Mouse (Mus musculus): Measurements from ENCODE around the gene F11r.
"Not testable (repeated sequence)": the region's sequence is repeated elsewhere in the genome, so short reads cannot be mapped to it uniquely, and the experiment has no call there.

Gene F11r

DNA sequence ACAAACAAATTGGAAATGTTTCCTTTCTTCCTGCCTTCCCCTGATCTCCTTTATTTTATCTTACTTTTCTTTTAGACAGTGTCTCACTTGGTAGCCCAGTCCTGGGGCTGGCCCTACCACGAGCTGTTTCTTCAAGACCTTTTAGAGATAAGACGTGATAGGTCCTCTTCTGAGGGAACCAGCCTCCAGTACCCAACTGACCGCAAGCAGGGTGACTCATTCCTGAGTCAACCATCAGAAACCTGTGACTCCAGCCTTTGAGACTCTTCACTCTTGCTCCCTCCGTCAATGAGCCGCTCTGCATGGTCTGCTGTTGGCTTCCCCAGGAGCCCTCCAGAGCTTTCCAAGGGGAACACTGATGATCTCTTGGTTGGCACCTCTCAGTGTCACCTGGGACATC lies 33.6 kb downstream of the F11r start:
- no peak for DNase-seq (ENCODE audit: low read depth)

DNA sequence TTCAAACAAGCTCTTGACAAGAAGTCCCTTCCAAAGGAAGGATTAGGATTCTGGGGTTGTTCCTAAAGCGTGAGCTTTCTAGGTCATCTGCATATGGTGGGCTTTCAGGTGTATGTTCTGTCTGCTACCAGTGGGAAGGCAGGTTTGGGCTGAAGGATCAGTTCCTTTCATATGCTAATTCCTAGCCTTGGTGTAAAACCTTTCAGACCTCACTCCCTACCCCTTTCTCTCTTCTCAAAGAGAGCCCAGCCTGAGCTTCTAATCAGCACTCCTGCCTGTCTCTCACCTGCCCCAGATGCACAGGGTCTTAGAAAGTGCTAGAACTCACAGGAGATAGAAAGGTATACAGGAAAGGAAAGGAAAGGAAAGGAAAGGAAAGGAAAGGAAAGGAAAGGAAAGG lies 34.1 kb downstream of the F11r start:
- no peak for DNase-seq (ENCODE audit: low read depth)

DNA sequence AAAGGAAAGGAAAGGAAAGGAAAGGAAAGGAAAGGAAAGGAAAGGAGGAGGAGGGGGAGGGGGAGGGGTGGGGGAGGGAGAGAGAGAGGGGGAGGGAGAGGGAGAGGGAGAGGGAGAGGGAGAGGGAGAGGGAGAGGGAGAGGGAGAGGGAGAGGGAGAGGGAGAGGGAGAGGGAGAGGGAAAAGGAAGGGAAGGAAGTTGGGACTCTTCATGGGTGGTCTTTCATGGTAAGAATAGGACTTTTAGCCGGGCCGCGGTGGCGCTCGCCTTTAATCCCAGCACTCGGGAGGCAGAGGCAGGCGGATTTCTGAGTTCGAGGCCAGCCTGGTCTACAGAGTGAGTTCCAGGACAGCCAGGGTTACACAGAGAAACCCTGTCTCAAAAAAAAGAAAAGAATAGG lies 34.6 kb downstream of the F11r start:
- DNase-seq (ENCODE audit: low read depth), result not testable (repeated sequence)

DNA sequence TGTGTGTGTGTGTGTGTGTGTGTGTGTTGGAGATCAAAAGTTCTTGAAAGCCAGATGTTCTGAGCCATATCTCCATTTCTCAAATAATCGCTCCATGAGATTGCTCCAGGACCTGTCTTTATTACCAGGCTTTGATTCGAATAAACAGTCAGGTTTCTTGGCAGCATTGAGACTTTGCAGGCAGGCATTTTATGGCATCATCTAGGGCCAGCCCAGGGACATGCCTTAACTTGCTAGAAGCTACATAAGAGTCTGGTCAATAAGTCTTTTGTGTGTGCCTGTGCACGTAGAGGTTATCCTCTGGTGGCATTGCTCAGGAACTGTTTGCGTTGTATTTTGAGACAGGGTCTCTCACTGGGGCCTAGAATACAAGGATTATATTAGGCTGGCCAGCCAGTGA lies 36.2 kb downstream of the F11r start:
- no peak for DNase-seq (ENCODE audit: low read depth)

DNA sequence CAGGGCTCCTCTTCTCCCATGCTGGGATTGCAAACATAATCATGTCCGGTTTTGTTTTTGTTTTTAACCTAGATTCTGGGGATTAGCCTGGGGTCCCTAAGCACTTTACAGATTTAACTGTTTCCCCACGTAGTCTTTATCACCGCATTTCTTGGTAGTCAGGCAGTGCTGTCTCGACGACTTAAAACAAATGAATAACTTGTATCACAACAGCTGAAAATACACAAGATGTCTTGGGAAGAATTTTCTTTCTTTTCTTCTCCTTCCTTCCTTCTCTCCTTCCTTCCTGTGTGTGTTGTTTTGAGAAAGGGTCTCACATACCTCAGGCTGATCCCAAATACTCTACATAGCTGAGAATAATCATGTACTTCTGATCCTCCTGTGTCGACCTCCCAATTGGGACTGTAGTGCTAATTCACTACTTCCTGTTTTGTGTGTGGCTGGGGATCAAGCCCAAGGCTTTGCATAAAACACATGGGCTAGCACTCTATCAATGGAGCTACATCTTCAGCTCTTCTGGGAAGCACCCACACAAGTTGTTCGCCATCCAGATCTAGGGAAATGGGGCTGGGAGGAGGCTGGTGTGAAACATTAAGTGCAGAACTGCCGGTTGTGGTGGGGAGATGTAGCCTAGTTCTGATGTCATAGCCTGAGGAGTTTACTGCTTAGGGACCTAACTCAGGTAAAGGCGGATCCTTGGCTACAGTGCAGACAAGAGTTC lies 36.7 kb downstream of the F11r start:
- no peak for DNase-seq (ENCODE audit: low read depth)

DNA sequence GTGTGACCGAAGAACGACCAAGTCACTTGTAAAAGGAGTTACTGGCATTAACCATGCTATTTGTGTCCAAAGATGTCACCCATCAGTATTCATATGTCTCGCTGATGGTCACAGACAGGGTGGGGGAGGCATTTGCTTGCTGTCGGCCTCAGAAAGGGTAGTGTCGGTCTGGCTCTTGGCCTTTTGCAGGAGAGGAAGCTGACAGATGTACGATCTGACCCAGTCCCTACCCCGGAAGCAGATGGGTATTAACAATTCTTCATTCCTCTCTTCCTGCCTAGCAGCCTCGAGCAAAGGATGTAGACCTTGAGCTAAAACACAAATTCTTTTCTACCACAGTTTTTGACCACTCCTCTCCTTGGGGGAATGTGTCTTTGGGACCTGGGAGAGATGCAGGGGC lies 39.8 kb downstream of the F11r start:
- no peak for DNase-seq (ENCODE audit: low read depth)

DNA sequence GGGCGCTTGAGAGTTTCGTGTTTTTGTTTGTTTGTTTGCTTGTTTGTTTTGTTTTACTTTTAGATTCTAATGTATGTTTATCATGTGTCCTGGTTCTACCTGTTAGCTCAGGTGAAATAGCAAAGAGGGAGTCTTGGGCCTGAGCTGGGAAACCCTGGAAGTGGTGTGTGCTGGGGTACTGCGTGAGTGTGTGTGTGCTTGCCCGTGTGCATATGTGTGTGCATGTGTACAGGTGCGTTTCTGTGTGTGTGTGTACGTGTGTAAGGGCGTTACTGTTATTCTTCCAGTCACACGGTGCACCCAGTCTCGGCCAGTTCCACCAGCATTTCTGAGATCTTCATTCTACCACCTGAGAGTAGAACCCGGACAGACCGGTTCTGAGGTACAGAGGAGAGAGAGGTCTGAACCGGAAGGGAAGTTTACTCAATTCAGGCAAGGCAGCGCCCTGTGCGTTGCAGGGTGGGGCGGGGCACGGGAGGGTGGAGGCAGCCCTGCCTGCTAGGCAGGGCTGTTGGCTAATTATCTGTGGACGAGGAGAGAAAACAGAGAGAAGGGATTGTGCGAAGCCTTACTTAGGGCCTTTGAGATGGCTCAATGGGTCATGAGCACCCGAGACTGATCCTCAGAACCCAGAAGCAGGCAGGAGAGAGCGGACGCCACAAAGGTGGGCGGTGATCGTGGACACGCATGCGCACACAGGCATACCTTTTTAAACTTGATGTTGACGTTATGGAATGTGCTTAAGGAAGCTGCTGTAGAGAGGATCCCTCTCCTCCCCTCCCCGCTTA lies 40.6 kb downstream of the F11r start:
- DNase-seq (ENCODE audit: low read depth), result peak; percentile 36

DNA sequence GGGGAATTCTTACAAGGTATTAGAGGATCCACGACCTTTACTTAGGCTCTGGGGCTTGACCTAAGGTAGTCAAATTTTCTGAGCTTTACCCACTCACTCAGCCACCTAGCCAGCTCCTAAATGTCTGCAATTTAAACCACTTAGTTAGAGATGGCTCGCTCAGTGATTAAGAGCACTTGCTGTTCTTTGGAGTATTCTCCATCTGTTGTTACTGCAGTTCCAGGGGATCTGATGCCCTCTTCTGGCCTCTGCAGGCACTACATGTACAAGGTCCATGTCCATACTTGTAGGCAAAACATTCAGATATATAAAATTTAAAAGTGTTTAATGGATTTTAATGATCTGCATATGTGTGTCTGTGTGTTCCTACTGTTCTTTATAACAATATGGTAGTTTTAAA lies 41.6 kb downstream of the F11r start:
- DNase-seq (ENCODE audit: low read depth), result peak; percentile 33

DNA sequence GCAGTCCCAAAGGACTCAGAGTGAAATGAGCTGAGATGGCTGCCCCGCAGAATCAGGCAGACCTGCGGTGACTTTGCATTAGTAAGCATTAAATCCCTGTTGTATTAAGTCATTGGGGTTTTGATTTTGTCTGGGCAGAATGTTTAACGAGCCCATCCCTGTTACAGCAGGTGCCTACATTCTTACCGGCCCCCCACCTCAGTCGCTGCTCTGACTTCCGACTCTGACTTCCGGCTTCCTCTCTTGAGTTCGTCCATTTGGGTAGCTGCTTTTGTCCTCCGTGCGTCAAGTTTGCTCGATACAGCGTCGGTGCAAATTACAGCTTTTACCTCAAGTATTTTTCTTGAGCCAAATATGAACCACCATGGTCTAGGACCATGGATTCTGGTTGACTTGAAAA lies 56.9 kb downstream of the F11r start:
- no peak for DNase-seq (ENCODE audit: low read depth)

DNA sequence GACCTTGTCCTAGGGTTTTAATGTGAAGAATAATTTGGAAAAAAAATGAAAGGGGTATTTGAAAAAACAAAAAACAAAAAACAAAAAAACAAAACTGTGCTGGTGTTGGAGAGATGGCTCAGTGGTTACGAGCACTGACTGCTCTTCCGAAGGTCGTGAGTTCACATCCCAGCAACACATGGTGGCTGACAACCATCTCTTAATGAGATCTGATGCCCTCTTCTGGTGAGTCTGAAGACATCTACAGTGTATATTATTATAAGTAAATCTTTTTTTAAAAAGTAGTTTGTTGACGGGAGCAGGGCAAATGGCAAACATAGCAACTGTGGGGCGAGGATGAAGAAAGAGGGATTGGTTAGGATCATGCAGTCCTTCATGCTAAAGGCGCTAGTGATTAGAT lies 58.0 kb downstream of the F11r start:
- DNase-seq (ENCODE audit: low read depth), result no peak

DNA sequence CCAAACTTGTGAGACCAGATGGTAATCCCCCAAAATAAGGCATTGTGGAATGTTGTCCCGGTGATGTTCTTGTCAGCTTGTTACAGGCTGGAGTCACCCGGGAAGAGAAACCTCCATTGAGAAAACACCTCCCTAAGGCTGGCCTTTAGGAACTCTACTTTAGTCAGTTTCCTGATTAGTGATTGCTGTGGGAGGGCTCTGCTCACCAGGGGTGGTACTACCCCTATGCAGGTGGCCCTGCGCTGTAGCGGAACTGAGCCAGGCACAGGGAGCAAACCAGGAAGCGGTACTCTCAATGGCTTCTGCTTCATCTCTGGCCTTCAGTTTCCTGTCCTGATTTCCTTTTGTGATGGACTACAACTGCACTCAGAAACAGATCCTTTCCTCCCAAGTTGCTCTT lies 62.5 kb downstream of the F11r start:
- no peak for DNase-seq (ENCODE audit: low read depth)

DNA sequence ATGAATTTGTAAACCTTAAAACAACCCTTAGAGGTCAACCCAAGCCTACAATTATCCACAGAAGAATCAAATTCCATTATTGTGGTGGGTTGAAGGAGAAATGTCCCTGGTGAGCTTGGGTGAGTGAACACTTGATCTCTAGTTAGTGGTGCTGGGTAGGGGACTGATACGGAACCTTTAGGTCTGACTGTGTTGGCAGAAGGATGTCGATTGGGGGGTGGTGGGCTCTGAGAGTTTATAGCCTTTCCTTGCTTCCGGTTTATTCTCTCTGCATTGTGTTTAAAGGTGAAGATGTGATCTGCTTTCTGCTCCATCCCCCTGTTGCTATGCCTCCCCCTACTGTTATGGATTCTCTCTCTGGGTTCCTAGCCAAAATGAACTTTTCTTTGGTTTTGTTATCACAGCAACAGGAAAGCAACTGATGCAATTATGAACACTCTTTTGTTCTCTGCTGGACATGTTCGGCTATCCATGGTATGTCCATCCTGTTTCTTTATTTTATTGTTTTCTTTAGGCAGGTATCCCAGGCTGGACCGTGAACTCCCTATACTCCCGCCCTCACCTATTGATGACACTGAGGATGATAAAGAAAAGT lies 63.8 kb downstream of the F11r start:
- no peak for DNase-seq (ENCODE audit: low read depth)

DNA sequence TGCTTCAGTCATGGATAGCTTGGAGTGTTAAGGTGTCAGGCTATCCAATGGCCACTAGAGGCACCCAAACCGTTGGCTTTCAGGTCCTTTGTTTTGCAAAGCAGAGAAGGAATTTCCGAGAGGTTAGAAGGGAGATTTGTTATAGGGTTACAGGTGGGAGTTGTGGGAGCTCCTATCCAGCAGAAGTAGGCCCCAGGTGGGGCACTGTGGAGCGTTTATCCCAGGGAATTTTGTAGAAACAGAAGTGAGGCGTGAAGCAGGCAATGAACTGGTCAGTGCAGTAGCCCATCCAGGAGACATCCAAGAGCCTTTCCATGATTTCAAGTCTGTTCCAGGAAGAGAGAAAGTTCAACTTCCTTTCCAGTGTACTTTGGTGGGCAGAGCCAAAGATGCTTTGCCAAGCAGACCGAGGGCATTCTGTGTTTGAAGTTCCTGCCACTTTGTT lies 64.3 kb downstream of the F11r start:
- DNase-seq (ENCODE audit: low read depth), result no peak

DNA sequence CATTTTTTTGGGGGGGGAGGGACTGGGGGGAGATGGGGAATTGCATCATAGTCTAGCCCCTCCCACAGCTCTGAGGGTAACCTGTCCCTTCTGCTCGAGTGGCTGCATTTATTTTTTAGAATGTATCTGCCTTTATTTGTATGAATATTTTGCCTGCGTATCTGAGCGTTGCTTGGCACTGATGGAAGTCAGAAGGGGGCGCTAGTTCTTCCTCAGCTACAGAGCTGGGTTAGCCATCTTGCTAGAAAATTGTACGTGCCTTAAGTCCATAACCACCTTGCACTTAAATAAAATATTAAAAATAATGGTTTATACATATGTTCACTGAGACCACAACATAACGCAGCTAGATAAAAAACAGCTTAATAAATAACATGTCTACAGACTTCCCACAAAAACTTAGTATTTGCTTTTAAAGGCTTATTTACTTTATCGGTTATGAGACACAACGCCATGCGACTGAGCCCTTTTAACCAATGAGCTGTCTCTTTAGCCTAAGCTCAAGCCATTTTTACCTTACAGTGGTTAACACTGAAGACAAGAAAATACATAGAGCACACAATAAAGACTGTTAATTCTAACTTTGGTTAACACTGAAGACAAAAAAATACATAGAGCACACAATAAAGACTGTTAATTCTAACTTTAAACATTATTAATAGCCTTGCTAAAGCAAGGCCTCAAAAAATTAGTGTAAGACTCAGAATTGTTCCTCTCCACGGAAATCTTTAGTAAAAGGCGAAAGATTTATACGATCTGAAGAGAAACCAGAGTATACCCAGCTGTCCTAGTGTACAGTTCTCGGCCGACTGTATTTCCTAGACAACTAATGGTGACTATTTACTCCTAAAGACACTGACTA lies 65.3 kb downstream of the F11r start:
- peak; percentile 87 for DNase-seq (ENCODE audit: low read depth)

DNA sequence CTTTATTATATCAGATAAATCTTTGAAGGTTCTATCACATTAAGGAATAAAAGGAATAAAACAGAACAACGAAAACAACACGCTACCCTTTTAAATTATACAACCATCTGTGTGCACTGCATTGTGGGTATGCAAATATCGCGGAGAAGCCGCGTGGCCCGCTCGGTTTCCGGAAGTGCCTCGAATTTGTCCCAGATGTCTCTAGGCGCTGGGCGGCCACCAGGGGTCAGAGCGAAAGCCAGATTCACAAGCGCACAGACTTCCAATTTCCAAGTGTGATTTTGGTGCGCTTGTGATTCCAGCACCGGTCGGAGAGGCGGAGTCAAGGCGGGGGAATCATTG lies 65.9 kb downstream of the F11r start, which contains the start of gene Alyref2:
Alyref2 (plus strand) TSS at position 229 of the 342 bp plus-strand sequence.
- peak; percentile 94 for DNase-seq (ENCODE audit: low read depth)

DNA sequence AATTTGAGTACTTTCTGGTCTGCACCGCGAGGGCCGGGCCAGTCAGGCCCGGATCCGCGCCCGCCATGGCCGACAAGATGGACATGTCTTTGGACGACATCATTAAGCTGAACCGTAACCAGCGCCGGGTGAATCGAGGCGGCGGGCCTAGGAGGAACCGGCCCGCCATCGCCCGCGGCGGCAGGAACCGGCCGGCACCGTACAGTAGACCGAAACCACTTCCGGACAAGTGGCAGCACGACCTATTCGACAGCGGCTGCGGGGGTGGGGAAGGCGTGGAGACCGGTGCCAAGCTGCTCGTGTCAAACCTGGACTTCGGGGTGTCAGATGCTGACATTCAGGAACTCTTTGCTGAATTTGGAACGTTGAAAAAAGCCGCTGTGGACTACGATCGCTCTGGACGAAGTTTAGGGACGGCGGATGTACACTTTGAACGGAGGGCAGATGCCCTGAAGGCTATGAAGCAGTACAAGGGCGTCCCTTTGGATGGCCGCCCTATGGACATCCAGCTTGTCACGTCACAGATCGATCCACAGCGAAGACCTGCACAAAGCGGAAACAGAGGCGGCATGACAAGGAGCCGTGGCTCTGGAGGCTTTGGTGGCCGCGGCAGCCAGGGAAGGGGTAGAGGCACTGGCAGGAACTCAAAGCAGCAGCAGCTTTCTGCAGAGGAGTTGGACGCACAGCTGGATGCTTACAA lies 66.4 kb downstream of the F11r start:
- peak; percentile 51 for DNase-seq (ENCODE audit: low read depth)

DNA sequence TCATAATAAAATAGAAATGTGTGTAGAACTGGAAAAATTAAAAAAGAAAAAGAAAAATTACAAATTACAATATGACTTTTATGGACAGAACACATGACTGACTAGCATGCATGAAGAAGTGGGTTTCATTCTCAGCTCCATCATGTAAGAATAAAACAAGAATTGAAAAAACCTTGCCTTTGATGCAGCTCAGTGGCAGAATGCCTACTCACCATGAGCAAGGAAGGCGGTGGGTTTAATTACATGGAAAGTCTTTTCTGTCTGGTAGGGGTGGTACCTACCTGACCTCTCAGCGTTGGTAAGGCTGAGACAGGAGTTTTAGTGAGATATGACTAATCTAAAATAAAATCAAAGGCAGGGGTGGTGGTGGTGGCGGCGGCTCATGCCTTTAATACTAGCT lies 67.3 kb downstream of the F11r start:
- peak; percentile 20 for DNase-seq (ENCODE audit: low read depth)

DNA sequence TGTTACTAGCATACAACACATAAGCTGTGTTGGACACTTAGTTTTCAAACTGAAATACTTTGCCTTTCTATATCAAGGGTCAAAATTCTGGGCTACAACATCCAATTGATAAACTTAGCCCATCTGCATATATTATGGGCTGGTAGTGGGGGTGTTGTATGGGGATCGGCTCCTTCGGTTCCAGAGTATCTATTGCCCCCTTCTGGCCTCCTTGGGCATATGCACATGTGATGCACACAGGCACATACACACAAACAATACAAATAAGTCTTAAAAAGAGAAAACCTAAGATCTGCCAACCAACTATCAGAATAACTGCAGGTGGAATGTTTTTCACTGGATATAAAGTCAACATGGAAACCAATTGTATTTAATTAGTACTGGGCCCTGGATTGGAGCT lies 75.9 kb downstream of the F11r start:
- no peak for DNase-seq (ENCODE audit: low read depth)

DNA sequence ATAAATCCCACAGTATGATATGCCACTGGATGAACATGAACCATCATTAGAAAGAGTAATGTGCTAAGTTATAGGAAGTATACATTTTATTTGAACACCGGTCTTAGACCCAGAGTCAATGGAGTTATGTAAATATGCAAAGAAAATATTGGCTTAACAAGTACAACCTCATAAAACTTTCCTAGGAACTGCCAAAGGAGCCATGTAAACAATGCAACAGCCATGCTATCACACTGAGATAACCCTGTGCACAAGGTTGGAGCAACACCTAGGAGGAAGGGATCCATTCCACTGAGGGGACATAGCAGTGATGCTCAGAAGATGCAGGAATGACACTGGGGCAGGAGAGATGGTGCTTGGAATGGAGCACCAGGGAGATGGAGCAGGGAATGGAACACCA lies 76.4 kb downstream of the F11r start:
- no peak for DNase-seq (ENCODE audit: low read depth)
